Mouse (Mus musculus) cortical plate, adult 2 months (tissue): ENCODE results near the gene Ercc6l.

Experiments
- CTCF ChIP-seq: fragments of 200-500 bp; IDR thresholded peaks from 2 replicates; pipeline ENCODE4 v1.5.1; 2011; ENCODE audit warnings: mild to moderate bottlenecking, control low read depth, low read length; ENCODE audit not compliant: insufficient read depth; ENCODE audit errors: extremely low read depth
- POLR2A ChIP-seq: fragments of 200-500 bp; IDR thresholded peaks from 2 replicates; pipeline ENCODE4 v1.6.1; 2011; ENCODE audit warnings: mild to moderate bottlenecking, low read length, control low read depth; ENCODE audit not compliant: insufficient read depth; ENCODE audit errors: extremely low read depth

- no peak for TF ChIP-seq CTCF
- no peak for TF ChIP-seq POLR2A
These were observed 15.7 kb downstream of the Ercc6l start for GRCm38 (mm10) chrX:102141157-102141556.
